Mouse (Mus musculus) mouse trophoblast stem cell (cell line): ENCODE measurements around the gene Ints1.

ENCODE experiments used
- in situ Hi-C, 2 experiments: fragments of 300-500 bp; cut with MseI, MboI; formaldehyde crosslinking; loops; 2 replicates in 1 of 2; 3 replicates in 1 of 2; pipeline ENCODE4 v1.15.1; 2025

Gene Ints1

DNA sequence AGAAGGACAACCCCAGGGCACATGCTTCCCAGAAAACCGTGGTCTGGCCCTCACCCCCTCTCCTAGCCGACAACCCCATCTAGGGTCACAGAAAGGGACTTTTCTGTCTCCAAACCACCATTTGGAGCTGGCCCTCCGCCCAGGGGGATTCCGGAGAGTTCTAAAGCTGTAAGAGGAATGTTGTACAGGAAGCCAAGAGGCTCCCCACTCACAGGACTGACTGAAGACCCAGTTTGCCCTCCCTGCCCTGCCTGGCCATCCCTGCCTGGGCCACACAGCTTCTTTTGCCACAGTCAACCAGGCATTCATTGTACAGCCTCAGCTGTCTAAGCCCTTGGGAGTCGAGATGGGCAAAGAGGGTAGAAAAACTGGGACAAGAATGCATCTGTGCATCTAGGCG is 56.9 kb downstream of the Ints1 start:
- in situ Hi-C loops, result no loop called here

GRCm38 (mm10) chr5:139717723-139718122 is 57.8 kb downstream of the Ints1 start:
- in situ Hi-C loops, result no loop called here

DNA sequence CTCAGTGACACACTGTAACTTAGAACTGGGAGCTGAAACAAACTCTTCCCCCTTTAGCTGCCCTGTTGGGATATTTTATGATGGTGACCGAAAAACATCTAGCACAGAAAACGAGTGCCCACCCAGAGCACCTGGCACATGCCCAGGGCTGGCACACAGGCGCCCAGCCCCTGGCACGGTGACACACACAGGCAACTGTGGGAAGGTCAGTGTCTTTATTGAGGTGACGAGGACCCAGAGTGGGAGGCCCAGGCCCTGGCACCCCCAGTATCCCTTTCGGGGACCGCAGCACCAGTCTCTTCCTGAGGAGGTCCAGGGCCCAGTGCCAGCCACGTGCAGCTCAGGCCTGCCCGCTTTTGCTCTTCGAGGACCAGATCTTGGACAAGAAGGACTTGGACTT is 69.0 kb downstream of the Ints1 start:
- in situ Hi-C loops, result no loop called here

DNA sequence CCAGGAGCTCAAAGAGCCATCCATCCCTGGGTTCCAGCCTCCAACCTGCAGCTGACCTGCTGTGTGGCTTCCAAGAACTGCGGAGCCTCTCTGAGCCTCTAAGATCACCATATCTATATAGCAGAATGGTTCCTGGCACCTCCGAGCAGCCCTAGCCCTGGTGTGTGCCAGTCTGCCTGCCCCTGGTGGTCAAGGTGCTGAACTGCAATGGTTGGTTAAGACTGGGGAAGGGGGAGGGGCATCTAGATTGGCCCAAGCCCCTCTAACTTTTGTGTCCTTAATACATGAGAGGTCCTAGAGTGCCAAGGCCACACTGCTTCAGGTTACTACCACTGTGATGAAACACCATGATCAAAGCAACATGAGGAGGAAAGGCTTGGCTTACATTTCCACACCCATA is 72.6 kb downstream of the Ints1 start:
- in situ Hi-C loops, result no loop called here

- in situ Hi-C loops, result no loop called here
These were observed 73.2 kb downstream of the Ints1 start for GRCm38 (mm10) chr5:139702236-139702635.
